Mouse (Mus musculus): ENCODE results near the gene Tspoap1. TPM values are rescaled to one million over a fixed set of nuclear protein-coding genes. Genes with fewer than 3 reads are reported as not detected.

The Tspoap1 gene
- polyA plus RNA-seq (2014; fragmentation: Nextera tagmentation; extraction: Ambion mirVana) = 18.8 and 19.9 TPM in 2 replicates

DNA sequence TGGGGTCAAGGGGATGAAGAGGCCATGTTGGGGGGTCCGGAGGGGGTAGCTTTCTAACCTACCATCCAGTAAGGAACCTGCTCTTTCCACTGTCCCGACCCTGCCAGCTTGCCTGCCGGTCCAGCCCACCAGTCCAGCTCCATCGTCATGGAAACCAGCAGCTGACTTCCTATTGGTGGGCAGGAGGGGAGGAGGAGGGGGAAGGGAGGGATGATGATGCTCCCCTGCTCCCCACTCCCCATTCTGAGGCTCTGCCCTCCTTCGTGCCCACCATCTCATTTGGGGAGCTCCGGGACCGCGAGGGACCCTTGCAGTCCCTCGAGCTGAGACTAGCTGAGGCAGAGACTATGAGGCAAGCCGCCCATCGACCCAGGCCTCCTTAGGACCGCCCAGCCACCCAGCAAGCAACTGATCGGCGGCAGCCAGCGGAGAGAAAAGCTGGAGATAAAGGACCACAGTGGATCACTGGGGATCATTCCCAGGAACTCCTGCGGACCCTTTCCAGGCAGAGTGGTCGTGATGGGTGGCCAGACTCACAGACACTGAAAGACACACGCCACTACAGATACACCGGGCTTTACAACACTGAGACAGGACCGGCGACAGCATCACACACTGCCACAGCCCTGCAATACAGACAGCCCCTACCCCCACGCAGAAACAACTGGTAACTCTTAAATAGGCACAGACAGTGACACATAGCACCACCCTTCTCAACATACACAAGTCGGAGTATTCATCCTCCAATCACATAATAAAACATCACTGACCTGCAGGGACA lies at the start of gene Tspoap1:
Tspoap1 (plus strand) TSS at position 241 of the 781 bp plus-strand sequence.
- WGBS = 6% methylated on average over 22 of the region's 23 CpGs
- DNase-seq (ENCODE audit: low spot score) (peak; percentile 72), ATAC-seq (replicated peaks; ENCODE audit: low FRiP score) (peak; percentile 62)
- peaks cover 45% of the 10 kb centered on the region for H3K27me3 ChIP-seq (ENCODE audit: control insufficient read depth, insufficient read depth, low read length)
- H3K4me1 ChIP-seq (replicated peaks; ENCODE audit: control insufficient read depth, insufficient read depth, low read length) = peaks cover 21% of the 10 kb centered on the region
- no peak within 1 kb of the TSS for H3K27ac ChIP-seq (ENCODE audit: low read depth, low read length)
- H3K36me3 ChIP-seq (ENCODE audit: control insufficient read depth, insufficient read depth, low read length) = no peaks in the 10 kb centered on the region
- H3K9me3 ChIP-seq (ENCODE audit: control insufficient read depth, low read length) = no peaks in the 10 kb centered on the region
- peak within 1 kb of the TSS; percentile 60 for H3K4me2 ChIP-seq (ENCODE audit: low read depth, low read length, severe bottlenecking)
- peak within 1 kb of the TSS; percentile 65 for H3K9ac ChIP-seq (ENCODE audit: low read length)
- H3K4me3 ChIP-seq (ENCODE audit: low read depth, low read length) = peak within 1 kb of the TSS; percentile 32

DNA sequence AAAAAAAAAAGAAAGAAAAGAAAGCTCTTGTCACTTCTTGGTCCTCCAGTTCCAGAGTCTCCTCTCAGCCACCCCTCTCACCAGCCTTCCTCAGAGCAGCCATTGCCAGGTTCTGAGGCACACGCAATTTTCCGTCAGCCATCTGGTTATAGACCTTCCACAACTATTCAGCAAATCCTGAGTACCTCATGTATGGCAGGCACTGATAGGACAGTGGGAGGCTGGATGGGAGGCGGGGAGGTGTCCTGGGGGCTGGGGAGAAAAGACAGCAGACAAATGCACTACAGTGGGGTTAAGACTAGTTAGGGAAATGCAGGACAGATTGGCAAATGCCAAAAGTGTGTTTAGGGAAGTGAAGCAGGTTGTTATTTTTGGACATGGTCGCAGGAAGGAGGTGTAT lies 48.2 kb upstream of the Tspoap1 start:
- Histone ChIP-seq H3K4me1 (replicated peaks; ENCODE audit: control insufficient read depth, insufficient read depth, low read length) (no peaks in the 10 kb centered on the region; the same call in 1 of the 2 replicates), H3K4me2 (ENCODE audit: low read depth, low read length, severe bottlenecking) (no peak overlapping the region), H3K4me3 (ENCODE audit: low read depth, low read length) (no peak overlapping the region), H3K27ac (ENCODE audit: low read depth, low read length) (no peak overlapping the region), H3K9me3 (ENCODE audit: control insufficient read depth, low read length) (no peaks in the 10 kb centered on the region), H3K9ac (ENCODE audit: low read length) (no peak overlapping the region), H3K36me3 (ENCODE audit: control insufficient read depth, insufficient read depth, low read length) (no peaks in the 10 kb centered on the region), H3K27me3 (ENCODE audit: control insufficient read depth, insufficient read depth, low read length) (no peaks in the 10 kb centered on the region)
- 88% methylated on average over 4 of the region's 4 CpGs for WGBS
- DNase-seq (ENCODE audit: low spot score) (no peak), ATAC-seq (replicated peaks; ENCODE audit: low FRiP score) (no peak)

DNA sequence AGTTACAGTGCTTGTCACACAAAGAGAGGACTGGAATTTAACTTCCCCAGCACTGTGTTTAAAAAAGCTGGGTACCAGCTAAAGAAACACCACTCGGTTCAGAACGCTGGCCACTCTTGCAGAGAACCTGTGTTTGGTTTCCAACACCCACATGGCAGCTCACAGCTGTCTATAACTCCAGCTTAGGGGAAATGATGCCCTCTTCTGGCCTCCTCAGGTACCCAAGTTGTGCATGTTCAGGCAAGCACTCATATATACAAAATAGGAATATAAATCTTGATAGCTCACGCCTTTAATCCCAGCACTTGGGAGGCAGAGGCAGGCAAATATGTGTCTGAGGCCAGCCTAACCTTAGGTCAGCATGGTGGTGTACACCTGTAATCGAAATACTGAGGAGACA lies 44.3 kb upstream of the Tspoap1 start:
- Histone ChIP-seq H3K9me3 (ENCODE audit: control insufficient read depth, low read length) (no peaks in the 10 kb centered on the region), H3K4me1 (replicated peaks; ENCODE audit: control insufficient read depth, insufficient read depth, low read length) (no peaks in the 10 kb centered on the region), H3K27ac (ENCODE audit: low read depth, low read length) (no peak overlapping the region), H3K4me3 (ENCODE audit: low read depth, low read length) (no peak overlapping the region), H3K9ac (ENCODE audit: low read length) (no peak overlapping the region), H3K4me2 (ENCODE audit: low read depth, low read length, severe bottlenecking) (no peak overlapping the region), H3K36me3 (ENCODE audit: control insufficient read depth, insufficient read depth, low read length) (no peaks in the 10 kb centered on the region), H3K27me3 (ENCODE audit: control insufficient read depth, insufficient read depth, low read length) (no peaks in the 10 kb centered on the region)
- WGBS = 81% methylated on average over 4 of the region's 4 CpGs
- ATAC-seq (replicated peaks; ENCODE audit: low FRiP score) (no peak), DNase-seq (ENCODE audit: low spot score) (no peak)

DNA sequence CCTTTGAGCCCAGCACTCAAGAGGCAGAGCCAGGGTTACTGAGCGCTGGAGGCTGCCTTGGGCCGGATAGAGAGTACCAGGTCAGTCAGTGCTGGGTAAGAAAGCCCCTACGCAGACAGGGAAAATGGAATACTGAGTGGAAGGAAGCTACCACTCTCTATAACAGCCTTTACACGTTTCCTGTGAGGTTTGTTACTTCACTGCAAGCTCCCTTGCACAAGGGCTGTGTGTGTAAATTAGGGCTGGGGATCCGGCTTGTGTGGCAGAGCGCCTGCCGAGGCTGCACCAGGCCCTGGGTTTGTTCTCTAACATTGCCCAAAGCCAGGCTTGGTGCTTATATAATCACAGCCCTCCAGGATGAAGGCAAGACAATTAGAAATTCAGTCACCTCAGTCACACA lies 40.8 kb upstream of the Tspoap1 start:
- Histone ChIP-seq H3K9ac (ENCODE audit: low read length) (no peak overlapping the region), H3K27me3 (ENCODE audit: control insufficient read depth, insufficient read depth, low read length) (no peaks in the 10 kb centered on the region), H3K4me3 (ENCODE audit: low read depth, low read length) (no peak overlapping the region), H3K36me3 (ENCODE audit: control insufficient read depth, insufficient read depth, low read length) (no peaks in the 10 kb centered on the region), H3K27ac (ENCODE audit: low read depth, low read length) (no peak overlapping the region), H3K4me2 (ENCODE audit: low read depth, low read length, severe bottlenecking) (no peak overlapping the region), H3K9me3 (ENCODE audit: control insufficient read depth, low read length) (no peaks in the 10 kb centered on the region), H3K4me1 (replicated peaks; ENCODE audit: control insufficient read depth, insufficient read depth, low read length) (no peaks in the 10 kb centered on the region)
- 71% methylated on average over 7 of the region's 7 CpGs for WGBS
- ATAC-seq (replicated peaks; ENCODE audit: low FRiP score) (no peak), DNase-seq (ENCODE audit: low spot score) (no peak)

DNA sequence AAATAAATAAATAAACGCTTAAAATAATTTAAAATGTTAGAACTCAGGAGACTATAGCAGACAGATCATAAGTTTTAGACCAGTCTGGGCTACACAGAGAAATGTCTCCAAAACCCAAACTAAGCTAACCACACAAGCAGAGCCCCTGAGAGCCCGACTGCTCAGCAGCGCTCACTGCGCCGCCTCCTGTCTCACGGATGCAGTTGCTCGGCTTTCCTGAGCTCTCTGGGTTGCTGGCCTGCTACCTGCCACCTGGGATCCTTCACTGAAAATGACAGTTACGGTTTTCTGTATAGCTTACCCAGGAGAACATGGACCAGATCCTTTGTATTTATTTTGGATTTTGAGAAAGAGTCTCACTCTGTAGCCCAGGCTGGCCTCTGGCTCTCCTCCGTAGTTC lies 40.0 kb upstream of the Tspoap1 start:
- Histone ChIP-seq H3K9me3 (ENCODE audit: control insufficient read depth, low read length) (no peaks in the 10 kb centered on the region), H3K4me3 (ENCODE audit: low read depth, low read length) (no peak overlapping the region), H3K36me3 (ENCODE audit: control insufficient read depth, insufficient read depth, low read length) (no peaks in the 10 kb centered on the region), H3K4me1 (replicated peaks; ENCODE audit: control insufficient read depth, insufficient read depth, low read length) (no peaks in the 10 kb centered on the region; the same call in 1 of the 2 replicates), H3K9ac (ENCODE audit: low read length) (no peak overlapping the region), H3K27me3 (ENCODE audit: control insufficient read depth, insufficient read depth, low read length) (no peaks in the 10 kb centered on the region), H3K4me2 (ENCODE audit: low read depth, low read length, severe bottlenecking) (no peak overlapping the region), H3K27ac (ENCODE audit: low read depth, low read length) (no peak overlapping the region)
- DNase-seq (ENCODE audit: low spot score) (no peak), ATAC-seq (replicated peaks; ENCODE audit: low FRiP score) (no peak)
- WGBS = 44% methylated on average over 9 of the region's 9 CpGs

DNA sequence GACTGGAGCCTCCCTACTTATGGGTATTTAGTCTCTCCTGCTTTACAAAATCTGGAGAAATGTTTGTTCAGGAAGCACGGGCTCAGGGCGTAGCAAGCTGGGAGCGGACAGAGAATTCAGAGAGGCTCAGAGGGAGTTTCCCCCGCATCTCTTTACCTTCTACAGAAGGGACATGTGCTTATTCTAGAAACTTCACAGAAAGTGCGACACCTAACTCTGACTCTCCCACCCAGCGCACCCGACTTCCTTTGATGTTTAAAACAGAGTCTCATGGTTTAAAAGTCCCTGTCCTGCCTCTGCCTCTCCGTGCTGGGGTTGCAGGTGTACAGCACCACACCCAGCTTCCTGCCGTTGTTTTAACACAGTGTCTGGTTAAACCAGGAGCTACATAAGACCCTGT lies 39.5 kb upstream of the Tspoap1 start:
- ATAC-seq (replicated peaks; ENCODE audit: low FRiP score) (no peak), DNase-seq (ENCODE audit: low spot score) (no peak)
- Histone ChIP-seq H3K4me2 (ENCODE audit: low read depth, low read length, severe bottlenecking) (no peak overlapping the region), H3K9me3 (ENCODE audit: control insufficient read depth, low read length) (no peaks in the 10 kb centered on the region), H3K36me3 (ENCODE audit: control insufficient read depth, insufficient read depth, low read length) (no peaks in the 10 kb centered on the region), H3K27me3 (ENCODE audit: control insufficient read depth, insufficient read depth, low read length) (no peaks in the 10 kb centered on the region), H3K27ac (ENCODE audit: low read depth, low read length) (no peak overlapping the region), H3K4me3 (ENCODE audit: low read depth, low read length) (no peak overlapping the region), H3K9ac (ENCODE audit: low read length) (no peak overlapping the region), H3K4me1 (replicated peaks; ENCODE audit: control insufficient read depth, insufficient read depth, low read length) (no peaks in the 10 kb centered on the region; the same call in 1 of the 2 replicates)
- WGBS = 77% methylated on average over 9 of the region's 9 CpGs

DNA sequence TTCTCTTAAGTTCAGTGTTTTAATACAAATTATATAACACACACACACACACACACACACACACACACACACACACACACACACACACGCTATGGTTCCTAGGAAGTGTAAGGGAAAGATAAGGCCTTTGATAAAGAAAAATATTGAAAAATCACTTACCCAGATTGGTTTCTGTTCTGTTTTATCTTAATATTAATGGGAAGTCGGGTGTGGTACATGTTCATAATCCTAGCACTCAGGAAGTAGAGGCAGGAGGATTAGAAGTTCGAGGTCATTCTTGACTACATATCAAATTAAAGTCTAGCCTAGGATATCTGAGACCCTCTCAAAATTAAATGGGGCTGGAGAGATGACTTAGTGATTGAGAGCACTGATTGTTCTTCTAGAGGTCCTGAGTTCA lies 38.2 kb upstream of the Tspoap1 start:
- Histone ChIP-seq H3K36me3 (ENCODE audit: control insufficient read depth, insufficient read depth, low read length) (no peaks in the 10 kb centered on the region), H3K4me3 (ENCODE audit: low read depth, low read length) (no peak overlapping the region), H3K9ac (ENCODE audit: low read length) (no peak overlapping the region), H3K9me3 (ENCODE audit: control insufficient read depth, low read length) (no peaks in the 10 kb centered on the region), H3K4me2 (ENCODE audit: low read depth, low read length, severe bottlenecking) (no peak overlapping the region), H3K27ac (ENCODE audit: low read depth, low read length) (no peak overlapping the region), H3K4me1 (replicated peaks; ENCODE audit: control insufficient read depth, insufficient read depth, low read length) (peaks cover 4% of the 10 kb centered on the region; the same call in 1 of the 2 replicates), H3K27me3 (ENCODE audit: control insufficient read depth, insufficient read depth, low read length) (no peaks in the 10 kb centered on the region)
- no peak for ATAC-seq (replicated peaks; ENCODE audit: low FRiP score)
- DNase-seq (ENCODE audit: low spot score) = no peak
- WGBS = 82% methylated on average over 3 of the region's 3 CpGs

DNA sequence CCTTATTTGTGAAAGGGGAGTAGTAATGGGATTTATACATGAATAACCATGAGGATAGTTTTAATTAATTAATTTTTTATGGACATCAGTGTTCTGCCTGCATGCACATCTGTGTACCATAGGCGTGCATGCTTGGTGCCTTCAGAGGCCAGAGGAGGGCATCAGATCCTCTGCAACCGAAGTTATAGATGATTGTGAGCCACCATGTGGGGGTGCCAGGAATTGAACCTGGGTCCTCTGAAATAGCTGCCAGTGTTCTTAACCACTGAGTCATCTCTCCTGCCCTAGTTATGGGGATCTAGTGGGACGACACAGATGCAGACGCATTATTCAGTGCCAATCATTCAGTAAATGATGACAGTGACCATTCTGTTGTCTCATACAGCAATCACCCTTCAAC lies 37.5 kb upstream of the Tspoap1 start:
- H3K27me3 ChIP-seq (ENCODE audit: control insufficient read depth, insufficient read depth, low read length) = no peaks in the 10 kb centered on the region
- no peak overlapping the region for H3K4me2 ChIP-seq (ENCODE audit: low read depth, low read length, severe bottlenecking)
- H3K36me3 ChIP-seq (ENCODE audit: control insufficient read depth, insufficient read depth, low read length) = no peaks in the 10 kb centered on the region
- H3K4me1 ChIP-seq (replicated peaks; ENCODE audit: control insufficient read depth, insufficient read depth, low read length) = peaks cover 4% of the 10 kb centered on the region; the same call in 1 of the 2 replicates
- no peak overlapping the region for H3K27ac ChIP-seq (ENCODE audit: low read depth, low read length)
- no peak overlapping the region for H3K4me3 ChIP-seq (ENCODE audit: low read depth, low read length)
- DNase-seq (ENCODE audit: low spot score) (no peak), ATAC-seq (replicated peaks; ENCODE audit: low FRiP score) (no peak)
- H3K9ac ChIP-seq (ENCODE audit: low read length) = no peak overlapping the region
- 87% methylated on average over 4 of the region's 4 CpGs for WGBS
- no peaks in the 10 kb centered on the region for H3K9me3 ChIP-seq (ENCODE audit: control insufficient read depth, low read length)

DNA sequence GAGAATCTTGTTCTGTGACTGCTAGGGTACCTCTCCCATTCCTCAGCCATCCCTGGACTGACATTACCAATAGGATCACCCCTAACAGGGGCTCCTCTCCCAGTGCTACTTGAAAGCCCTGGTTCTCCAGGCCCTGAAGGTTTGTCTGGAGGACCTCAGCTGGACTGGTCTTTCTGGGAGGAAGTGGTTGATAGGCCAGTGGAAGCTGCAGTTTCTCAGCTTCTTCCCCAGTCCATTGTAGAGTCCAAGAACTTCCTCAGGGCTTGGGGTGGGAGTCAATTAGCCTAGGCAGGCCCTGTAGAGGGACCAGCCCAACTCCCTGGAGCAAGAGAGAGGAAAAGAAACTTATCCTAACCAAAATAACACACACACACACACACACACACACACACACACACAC lies 34.8 kb upstream of the Tspoap1 start:
- Histone ChIP-seq H3K36me3 (ENCODE audit: control insufficient read depth, insufficient read depth, low read length) (no peaks in the 10 kb centered on the region), H3K4me2 (ENCODE audit: low read depth, low read length, severe bottlenecking) (no peak overlapping the region), H3K9ac (ENCODE audit: low read length) (no peak overlapping the region; the same call in 1 of the 2 replicates), H3K9me3 (ENCODE audit: control insufficient read depth, low read length) (no peaks in the 10 kb centered on the region), H3K4me1 (replicated peaks; ENCODE audit: control insufficient read depth, insufficient read depth, low read length) (peaks cover 4% of the 10 kb centered on the region; the same call in 1 of the 2 replicates), H3K4me3 (ENCODE audit: low read depth, low read length) (no peak overlapping the region), H3K27ac (ENCODE audit: low read depth, low read length) (peak overlapping the region; percentile 66), H3K27me3 (ENCODE audit: control insufficient read depth, insufficient read depth, low read length) (no peaks in the 10 kb centered on the region)
- ATAC-seq (replicated peaks; ENCODE audit: low FRiP score) (no peak), DNase-seq (ENCODE audit: low spot score) (no peak)
